Mouse (Mus musculus): ENCODE measurements around the gene Pitpnm2. TPM values are rescaled to one million over a fixed set of nuclear protein-coding genes. Genes with fewer than 3 reads are reported as not detected.

Gene Pitpnm2
- polyA plus RNA-seq, 1 experiment from 2014 or later: 11.8 TPM

GRCm38 (mm10) chr5:124083850-124084587, 165.5 kb downstream of the Pitpnm2 start:
- Histone ChIP-seq H3K4me2 (no peak overlapping the region), H3K9ac (no peak overlapping the region), H3K4me3 (no peak overlapping the region), H3K36me3 (replicated peaks) (no peaks in the 10 kb centered on the region), H3K4me1 (no peaks in the 10 kb centered on the region), H3K27ac (no peak overlapping the region), H3K9me3 (no peaks in the 10 kb centered on the region), H3K27me3 (replicated peaks) (no peaks in the 10 kb centered on the region)
- no peak for ATAC-seq (replicated peaks)
- WGBS: 87% methylated on average over 14 of the region's 14 CpGs

- no peak overlapping the region for H3K4me2 ChIP-seq
- H3K4me1 ChIP-seq: 0 out of 2 replicates have a peak, but pooled peaks cover 5% of the 10 kb centered on the region
- no peak overlapping the region for H3K27ac ChIP-seq
- no peak for ATAC-seq (replicated peaks)
- 90% methylated on average over 17 of the region's 17 CpGs for WGBS
- H3K4me3 ChIP-seq: no peak overlapping the region
- H3K36me3 ChIP-seq (replicated peaks): no peaks in the 10 kb centered on the region
- H3K27me3 ChIP-seq (replicated peaks): no peaks in the 10 kb centered on the region
- no peak overlapping the region for H3K9ac ChIP-seq
- H3K9me3 ChIP-seq: no peaks in the 10 kb centered on the region
Observed at GRCm38 (mm10) chr5:124082941-124083688, 166.4 kb downstream of the Pitpnm2 start.

DNA sequence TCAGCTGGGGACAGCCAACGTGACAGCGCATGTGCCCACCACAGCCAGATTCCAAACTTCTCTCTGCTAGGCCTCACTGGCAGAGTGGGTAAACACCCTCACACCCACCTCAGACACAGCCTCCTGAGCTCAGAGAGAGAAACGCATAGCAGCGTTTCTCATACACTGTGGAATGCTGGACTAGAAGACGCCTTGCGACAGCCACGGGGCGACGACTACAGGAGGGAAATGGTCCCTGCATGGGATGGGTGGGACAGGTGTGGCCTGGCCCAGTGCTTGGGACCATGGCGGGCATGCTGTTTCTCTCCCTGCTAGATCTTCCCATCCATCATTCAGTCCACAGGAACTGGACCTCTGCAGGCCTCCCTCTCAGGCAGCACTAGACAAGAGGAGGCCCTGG, 167.1 kb downstream of the Pitpnm2 start:
- ATAC-seq (replicated peaks): no peak
- 90% methylated on average over 10 of the region's 10 CpGs for WGBS
- no peaks in the 10 kb centered on the region for H3K36me3 ChIP-seq (replicated peaks)
- H3K27me3 ChIP-seq (replicated peaks): no peaks in the 10 kb centered on the region
- H3K9ac ChIP-seq: no peak overlapping the region
- no peaks in the 10 kb centered on the region for H3K9me3 ChIP-seq
- H3K4me2 ChIP-seq: no peak overlapping the region
- 0 out of 2 replicates have a peak, but pooled peaks cover 5% of the 10 kb centered on the region for H3K4me1 ChIP-seq
- H3K4me3 ChIP-seq: no peak overlapping the region
- H3K27ac ChIP-seq: no peak overlapping the region

DNA sequence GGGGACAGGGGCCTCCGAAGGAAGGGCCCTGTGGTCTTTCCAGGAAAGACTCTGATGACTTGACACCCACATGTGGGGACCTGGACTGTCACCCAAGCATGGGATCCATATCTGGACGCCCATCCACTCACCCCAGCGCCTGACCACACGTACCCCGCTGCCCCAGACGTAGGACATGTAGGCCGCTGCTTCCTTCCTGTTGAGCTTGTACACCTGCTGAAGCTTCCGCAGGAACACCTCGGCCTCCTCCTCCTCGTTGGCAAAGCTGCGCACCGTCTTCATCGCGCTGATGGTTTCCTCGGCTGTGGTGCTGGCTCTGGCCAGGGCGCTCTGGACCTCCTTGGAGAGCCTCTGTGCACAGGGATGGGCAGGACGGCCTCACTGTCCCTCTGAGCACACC, 169.7 kb downstream of the Pitpnm2 start:
- Histone ChIP-seq H3K4me1 (0 out of 2 replicates have a peak, but pooled peaks cover 5% of the 10 kb centered on the region), H3K27ac (no peak overlapping the region), H3K4me3 (no peak overlapping the region), H3K4me2 (no peak overlapping the region), H3K9me3 (no peaks in the 10 kb centered on the region), H3K9ac (no peak overlapping the region), H3K36me3 (replicated peaks) (no peaks in the 10 kb centered on the region), H3K27me3 (replicated peaks) (no peaks in the 10 kb centered on the region)
- no peak for ATAC-seq (replicated peaks)
- WGBS: 94% methylated on average over 17 of the region's 17 CpGs

DNA sequence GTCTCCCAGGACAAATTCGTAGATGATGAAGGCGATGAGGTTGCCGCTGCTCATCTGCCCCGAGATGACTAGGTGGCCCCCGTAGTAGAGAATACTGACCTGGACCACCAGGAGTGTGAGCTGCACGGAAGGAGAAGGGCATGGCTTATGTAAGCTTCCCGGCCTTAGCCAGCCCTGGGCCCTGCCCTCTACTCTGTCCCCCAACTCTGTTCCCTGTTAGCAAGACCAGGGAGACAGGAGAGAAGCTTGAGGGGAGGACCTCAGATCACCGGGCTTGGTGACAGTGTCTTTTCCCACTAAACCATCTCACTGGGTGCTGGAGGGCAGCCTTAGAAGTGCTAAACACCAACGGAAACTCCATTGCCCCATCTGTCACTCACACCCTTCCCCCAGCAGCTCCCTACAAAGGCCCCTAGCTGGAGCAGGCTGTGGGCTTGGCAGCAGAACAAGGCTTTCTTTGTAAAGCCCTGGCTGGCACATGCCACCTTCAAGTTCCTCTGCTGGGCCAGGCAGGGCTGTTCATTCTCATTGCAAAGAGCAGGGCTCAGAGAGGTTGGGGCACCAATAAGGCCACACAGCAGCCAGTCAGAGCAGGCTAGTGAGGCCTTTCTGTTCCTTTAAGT, 170.7 kb downstream of the Pitpnm2 start:
- H3K27ac ChIP-seq: peak overlapping the region; percentile 61
- no peak overlapping the region for H3K4me3 ChIP-seq
- H3K36me3 ChIP-seq (replicated peaks): no peaks in the 10 kb centered on the region
- 60% methylated on average over 9 of the region's 9 CpGs for WGBS
- 0 out of 2 replicates have a peak, but pooled peaks cover 5% of the 10 kb centered on the region for H3K4me1 ChIP-seq
- no peak overlapping the region for H3K9ac ChIP-seq
- no peaks in the 10 kb centered on the region for H3K9me3 ChIP-seq
- no peak overlapping the region for H3K4me2 ChIP-seq
- no peaks in the 10 kb centered on the region for H3K27me3 ChIP-seq (replicated peaks)
- ATAC-seq (replicated peaks): peak; percentile 79

DNA sequence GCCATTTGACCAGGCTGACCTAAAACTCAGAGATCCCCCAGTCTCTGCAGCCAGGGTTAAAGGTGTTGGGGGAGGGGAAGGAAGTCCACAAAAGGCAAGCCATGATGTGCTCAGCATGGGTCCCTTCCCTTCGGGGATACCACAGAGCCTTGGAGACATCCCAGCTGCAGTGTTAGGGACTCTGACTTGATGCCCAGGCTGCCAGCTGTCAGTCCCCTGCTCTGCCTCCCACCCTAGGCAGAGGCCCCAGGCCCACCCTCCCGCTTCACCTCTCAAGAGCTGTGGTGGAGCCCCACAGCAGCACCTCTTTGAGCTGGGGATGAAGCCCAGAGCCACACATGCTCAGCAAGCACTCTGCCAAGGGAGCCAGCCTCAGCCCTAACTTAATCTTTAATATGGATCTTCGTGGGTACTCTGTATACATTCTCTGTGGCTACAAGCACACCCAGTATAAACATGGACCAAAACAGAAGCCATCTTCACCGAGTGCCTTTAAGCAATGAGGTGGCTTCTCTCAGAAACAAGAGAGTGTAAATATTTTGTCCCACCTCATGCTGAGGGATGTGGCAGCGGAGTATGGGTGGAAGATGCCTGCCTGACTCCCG, 171.6 kb downstream of the Pitpnm2 start:
- Histone ChIP-seq H3K27ac (no peak overlapping the region), H3K4me3 (no peak overlapping the region), H3K9me3 (no peaks in the 10 kb centered on the region), H3K9ac (no peak overlapping the region), H3K4me1 (0 out of 2 replicates have a peak, but pooled peaks cover 5% of the 10 kb centered on the region), H3K27me3 (replicated peaks) (no peaks in the 10 kb centered on the region), H3K36me3 (replicated peaks) (no peaks in the 10 kb centered on the region), H3K4me2 (no peak overlapping the region)
- WGBS: 61% methylated on average over 6 of the region's 6 CpGs
- ATAC-seq (replicated peaks): no peak

DNA sequence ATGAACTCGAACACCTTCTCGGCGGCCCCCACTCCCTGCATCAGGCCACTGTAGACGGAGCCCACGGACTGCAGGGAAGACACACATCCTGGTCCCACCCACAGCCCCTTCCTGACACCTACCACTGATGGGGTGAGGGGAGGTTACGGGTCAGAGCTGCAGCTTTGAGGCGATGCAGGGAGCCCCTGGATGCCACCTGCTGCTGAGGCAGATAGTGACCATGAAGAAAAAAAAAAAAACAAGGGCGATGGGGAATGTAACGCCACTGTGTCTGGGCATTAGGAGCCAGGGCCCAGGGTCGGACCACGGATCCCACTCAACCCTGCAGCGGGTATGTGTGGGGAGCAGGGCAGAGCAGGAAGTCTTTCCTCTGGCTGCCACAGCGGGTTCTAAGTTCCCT, 172.3 kb downstream of the Pitpnm2 start:
- no peaks in the 10 kb centered on the region for H3K36me3 ChIP-seq (replicated peaks)
- WGBS: 87% methylated on average over 13 of the region's 13 CpGs
- H3K4me1 ChIP-seq: 0 out of 2 replicates have a peak, but pooled peaks cover 5% of the 10 kb centered on the region
- no peak overlapping the region for H3K4me2 ChIP-seq
- H3K4me3 ChIP-seq: no peak overlapping the region
- H3K9ac ChIP-seq: no peak overlapping the region
- ATAC-seq (replicated peaks): no peak
- H3K27me3 ChIP-seq (replicated peaks): no peaks in the 10 kb centered on the region
- H3K9me3 ChIP-seq: no peaks in the 10 kb centered on the region
- no peak overlapping the region for H3K27ac ChIP-seq

- Histone ChIP-seq H3K36me3 (replicated peaks) (no peaks in the 10 kb centered on the region), H3K27me3 (replicated peaks) (no peaks in the 10 kb centered on the region), H3K4me2 (no peak overlapping the region), H3K27ac (no peak overlapping the region), H3K9ac (no peak overlapping the region), H3K4me3 (no peak overlapping the region), H3K9me3 (no peaks in the 10 kb centered on the region), H3K4me1 (0 out of 2 replicates have a peak, but pooled peaks cover 5% of the 10 kb centered on the region)
- ATAC-seq (replicated peaks): no peak
- WGBS: 52% methylated on average over 9 of the region's 9 CpGs
Observed at GRCm38 (mm10) chr5:124076559-124076958, 173.0 kb downstream of the Pitpnm2 start.

DNA sequence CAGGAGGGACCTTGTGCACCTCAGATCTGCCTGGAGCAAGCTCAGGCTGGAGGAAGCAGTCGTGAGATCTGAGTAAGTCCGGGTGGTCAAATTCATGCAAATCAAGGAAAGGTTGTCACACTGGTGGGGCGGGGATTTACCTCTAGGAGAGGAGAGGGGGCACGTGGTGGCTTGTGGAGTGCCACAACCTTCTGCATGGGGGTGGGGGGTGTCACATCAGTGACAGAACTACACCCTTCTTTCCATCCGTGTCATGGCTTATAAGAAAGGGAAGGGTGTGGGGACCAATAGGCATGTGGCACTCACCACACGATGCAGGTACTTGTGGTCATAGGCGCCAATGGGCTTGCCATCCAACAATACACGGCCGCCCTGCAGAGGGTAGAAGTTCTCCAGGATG, 173.8 kb downstream of the Pitpnm2 start:
- Histone ChIP-seq H3K4me3 (no peak overlapping the region), H3K27ac (no peak overlapping the region), H3K36me3 (replicated peaks) (no peaks in the 10 kb centered on the region), H3K27me3 (replicated peaks) (no peaks in the 10 kb centered on the region), H3K4me1 (0 out of 2 replicates have a peak, but pooled peaks cover 5% of the 10 kb centered on the region), H3K9ac (no peak overlapping the region), H3K9me3 (no peaks in the 10 kb centered on the region), H3K4me2 (no peak overlapping the region)
- ATAC-seq (replicated peaks): no peak
- WGBS: 77% methylated on average over 9 of the region's 9 CpGs

GRCm38 (mm10) chr5:124074845-124075307, 174.7 kb downstream of the Pitpnm2 start:
- Histone ChIP-seq H3K4me3 (no peak overlapping the region), H3K27me3 (replicated peaks) (no peaks in the 10 kb centered on the region), H3K9me3 (no peaks in the 10 kb centered on the region), H3K4me1 (0 out of 2 replicates have a peak, but pooled peaks cover 5% of the 10 kb centered on the region), H3K27ac (no peak overlapping the region), H3K4me2 (no peak overlapping the region), H3K36me3 (replicated peaks) (no peaks in the 10 kb centered on the region), H3K9ac (no peak overlapping the region)
- 69% methylated on average over 10 of the region's 10 CpGs for WGBS
- ATAC-seq (replicated peaks): no peak

DNA sequence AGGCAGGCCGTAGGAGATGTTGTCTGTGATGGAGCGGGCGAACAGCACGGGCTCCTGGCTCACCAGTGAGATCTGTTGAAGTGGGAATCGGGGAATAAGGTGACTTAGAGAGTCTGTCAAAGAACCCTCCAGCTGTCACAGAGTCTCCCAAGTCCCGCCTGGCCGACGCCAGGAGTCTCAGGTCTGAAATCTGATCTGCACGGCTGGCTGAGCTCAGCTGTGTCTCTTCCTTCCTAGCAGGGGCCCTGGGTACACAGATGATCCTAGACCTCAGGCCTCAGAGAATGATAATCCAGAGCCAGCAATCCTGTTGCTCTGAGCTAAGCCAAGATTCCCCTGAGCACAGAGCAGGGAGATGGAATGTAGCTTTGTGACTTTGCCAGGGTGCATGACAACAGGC, 175.9 kb downstream of the Pitpnm2 start:
- no peak overlapping the region for H3K4me3 ChIP-seq
- WGBS: 48% methylated on average over 9 of the region's 9 CpGs
- H3K9me3 ChIP-seq: no peaks in the 10 kb centered on the region
- H3K4me1 ChIP-seq: 0 out of 2 replicates have a peak, but pooled peaks cover 3% of the 10 kb centered on the region
- H3K36me3 ChIP-seq (replicated peaks): no peaks in the 10 kb centered on the region
- ATAC-seq (replicated peaks): no peak
- H3K9ac ChIP-seq: no peak overlapping the region
- no peak overlapping the region for H3K4me2 ChIP-seq
- no peaks in the 10 kb centered on the region for H3K27me3 ChIP-seq (replicated peaks)
- no peak overlapping the region for H3K27ac ChIP-seq

DNA sequence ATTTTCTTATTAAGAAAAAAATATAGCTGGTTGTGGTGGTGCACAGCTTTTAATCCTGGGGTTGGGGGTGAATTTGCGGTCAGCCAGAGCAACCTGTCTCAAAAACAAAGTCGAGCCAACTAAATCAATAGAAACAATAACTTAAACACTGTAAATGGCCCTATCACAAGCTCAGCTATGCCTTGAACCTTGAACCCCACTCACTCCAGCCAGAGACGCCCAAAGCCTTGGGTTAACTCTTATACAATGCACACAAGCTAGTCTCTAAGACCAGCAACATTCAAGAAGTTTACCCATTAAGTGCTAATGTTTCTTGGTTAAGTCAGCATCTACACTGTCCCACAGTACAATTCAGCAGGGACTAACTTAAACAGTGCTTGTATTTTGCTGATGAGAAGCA, 179.9 kb downstream of the Pitpnm2 start:
- Histone ChIP-seq H3K9ac (no peak overlapping the region), H3K4me2 (no peak overlapping the region), H3K27me3 (replicated peaks) (no peaks in the 10 kb centered on the region), H3K36me3 (replicated peaks) (no peaks in the 10 kb centered on the region), H3K4me3 (no peak overlapping the region), H3K27ac (no peak overlapping the region), H3K9me3 (no peaks in the 10 kb centered on the region), H3K4me1 (no peaks in the 10 kb centered on the region)
- ATAC-seq (replicated peaks): no peak
- WGBS: 86% methylated on average over 3 of the region's 3 CpGs
